Mouse (Mus musculus) stomach, embryonic 14.5 days (tissue): ENCODE results near the gene Myo10. TPM values are rescaled to one million over a fixed set of nuclear protein-coding genes. Genes with fewer than 3 reads are reported as not detected.

Source experiments
- ATAC-seq: fragments of 200-750 bp; cut with Nextera tagmentation; 2 replicates; pipeline ENCODE4 v1.8.0; 2017; ENCODE audit warnings: low read depth, moderate TSS enrichment; ENCODE audit not compliant: insufficient number of reproducible peaks, insufficient read depth, low FRiP score
- H3K27ac ChIP-seq: fragments of 300-500 bp; sonication (generic); 2 replicates; pipeline ENCODE4 v1.5.1; 2014; ENCODE audit warnings: mild to moderate bottlenecking, low read length, moderate library complexity, mixed read lengths
- H3K27me3 ChIP-seq: fragments of 300-500 bp; sonication (generic); 2 replicates; pipeline ENCODE4 v1.6.1; 2014; ENCODE audit warnings: low read length, control low read depth, mixed read lengths; ENCODE audit not compliant: control insufficient read depth, insufficient read depth
- H3K36me3 ChIP-seq: fragments of 300-500 bp; sonication (generic); 2 replicates; pipeline ENCODE4 v1.6.1; 2014; ENCODE audit warnings: mild to moderate bottlenecking, control low read depth, low read length, moderate library complexity, mixed read lengths; ENCODE audit not compliant: control insufficient read depth, insufficient read depth
- H3K4me1 ChIP-seq: fragments of 300-500 bp; sonication (generic); 2 replicates; pipeline ENCODE4 v1.6.1; 2014; ENCODE audit warnings: low read length, control low read depth, mixed read lengths; ENCODE audit not compliant: control insufficient read depth, insufficient read depth
- H3K4me2 ChIP-seq: fragments of 300-500 bp; sonication (generic); replicated peaks from 2 replicates; pipeline ENCODE4 v1.6.1; 2014; ENCODE audit warnings: low read depth, low read length, control low read depth
- H3K4me3 ChIP-seq: fragments of 300-500 bp; sonication (generic); 2 replicates; pipeline ENCODE4 v1.5.1; 2014; ENCODE audit warnings: low read depth, low read length, control low read depth
- H3K9ac ChIP-seq: fragments of 300-500 bp; sonication (generic); replicated peaks from 2 replicates; pipeline ENCODE4 v1.6.1; 2014; ENCODE audit warnings: low read depth, mild to moderate bottlenecking, control low read depth, low read length, moderate library complexity, mixed read lengths
- H3K9me3 ChIP-seq: fragments of 300-500 bp; sonication (generic); 2 replicates; pipeline ENCODE4 v1.6.1; 2016; ENCODE audit warnings: low read depth, low read length, control low read depth; ENCODE audit not compliant: control insufficient read depth
- WGBS: fragments of 180-500 bp; shearing (Covaris S2); extraction: QIAGEN DNeasy Blood & Tissue Kit; methylation state at CpG from one replicate; pipeline ENCODE4 v1.1.7; 2014; 5-methylcytosine and 5-hydroxymethylcytosine counted together
- polyA plus RNA-seq: library from polyadenylated mRNA; unstranded; fragments of >200 nt; fragmentation: Nextera tagmentation; extraction: Ambion mirVana; gene quantifications from 2 replicates; pipeline ENCODE4 v1.2.1, GENCODE M21; 2014

Gene Myo10
- polyA plus RNA-seq, 1 experiment from 2014 or later = 48.0 TPM

DNA sequence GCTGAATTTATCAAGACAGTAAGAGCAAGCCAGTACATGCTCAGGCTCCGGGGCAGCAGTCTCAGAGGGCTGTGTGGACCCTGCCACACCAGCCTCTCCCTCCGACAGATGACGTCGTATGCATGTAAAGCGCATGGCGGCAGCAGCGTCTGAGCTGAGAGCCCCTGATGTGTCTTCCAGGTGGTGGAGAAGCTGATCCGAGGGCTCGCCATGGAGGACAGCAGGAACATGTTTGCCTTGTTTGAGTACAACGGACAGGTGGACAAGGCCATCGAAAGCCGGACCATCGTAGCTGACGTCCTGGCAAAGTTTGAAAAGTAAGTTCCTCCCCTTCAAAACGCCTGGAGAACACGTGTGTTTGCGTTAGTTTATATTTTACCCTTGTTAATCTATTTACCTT, 184.0 kb downstream of the Myo10 start:
- peaks cover 73% of the 10 kb centered on the region for H3K36me3 ChIP-seq
- H3K9me3 ChIP-seq = no peaks in the 10 kb centered on the region
- no peaks in the 10 kb centered on the region for H3K4me1 ChIP-seq
- H3K4me3 ChIP-seq = no peak overlapping the region
- WGBS = 87% methylated on average over 17 of the region's 17 CpGs
- no peaks in the 10 kb centered on the region for H3K27me3 ChIP-seq
- H3K9ac ChIP-seq = no peak overlapping the region
- no peak overlapping the region for H3K4me2 ChIP-seq
- H3K27ac ChIP-seq = no peak overlapping the region
- ATAC-seq = no peak

DNA sequence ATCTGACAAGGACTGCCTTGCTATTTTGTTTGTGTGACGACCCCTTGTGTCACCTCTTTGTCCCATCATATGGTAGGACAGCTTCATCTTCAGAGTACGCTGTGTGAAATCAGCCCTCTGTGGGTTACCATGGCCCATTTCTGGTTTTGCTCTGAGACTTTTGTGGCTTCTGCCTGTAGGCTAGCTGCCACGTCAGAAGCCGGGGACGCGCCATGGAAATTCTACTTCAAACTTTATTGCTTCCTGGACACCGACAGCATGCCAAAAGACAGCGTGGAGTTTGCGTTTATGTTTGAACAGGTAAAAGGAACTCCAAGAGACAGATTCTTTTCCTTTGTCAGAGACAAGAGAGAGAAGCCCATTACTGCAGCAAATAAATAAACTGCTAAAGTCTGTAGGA, 184.6 kb downstream of the Myo10 start:
- Histone ChIP-seq H3K4me2 (no peak overlapping the region), H3K27me3 (no peaks in the 10 kb centered on the region), H3K9ac (no peak overlapping the region), H3K4me1 (no peaks in the 10 kb centered on the region), H3K9me3 (no peaks in the 10 kb centered on the region), H3K36me3 (peaks cover 73% of the 10 kb centered on the region), H3K27ac (no peak overlapping the region), H3K4me3 (no peak overlapping the region)
- ATAC-seq = no peak
- WGBS = 89% methylated on average over 9 of the region's 9 CpGs

GRCm38 (mm10) chr15:25808677-25809460, 186.5 kb downstream of the Myo10 start:
- no peaks in the 10 kb centered on the region for H3K9me3 ChIP-seq
- H3K4me1 ChIP-seq = no peaks in the 10 kb centered on the region
- H3K27ac ChIP-seq = no peak overlapping the region
- WGBS = 89% methylated on average over 20 of the region's 20 CpGs
- H3K4me2 ChIP-seq = no peak overlapping the region
- ATAC-seq = no peak
- no peak overlapping the region for H3K9ac ChIP-seq
- H3K4me3 ChIP-seq = no peak overlapping the region
- no peaks in the 10 kb centered on the region for H3K27me3 ChIP-seq
- peaks cover 75% of the 10 kb centered on the region for H3K36me3 ChIP-seq

- Histone ChIP-seq H3K4me3 (no peak overlapping the region), H3K27me3 (no peaks in the 10 kb centered on the region), H3K4me2 (no peak overlapping the region), H3K4me1 (no peaks in the 10 kb centered on the region), H3K27ac (no peak overlapping the region), H3K9ac (no peak overlapping the region), H3K9me3 (no peaks in the 10 kb centered on the region), H3K36me3 (peaks cover 70% of the 10 kb centered on the region)
- 55% methylated on average over 6 of the region's 6 CpGs for WGBS
- ATAC-seq = no peak
Observed at GRCm38 (mm10) chr15:25809669-25810068, 187.3 kb downstream of the Myo10 start.

DNA sequence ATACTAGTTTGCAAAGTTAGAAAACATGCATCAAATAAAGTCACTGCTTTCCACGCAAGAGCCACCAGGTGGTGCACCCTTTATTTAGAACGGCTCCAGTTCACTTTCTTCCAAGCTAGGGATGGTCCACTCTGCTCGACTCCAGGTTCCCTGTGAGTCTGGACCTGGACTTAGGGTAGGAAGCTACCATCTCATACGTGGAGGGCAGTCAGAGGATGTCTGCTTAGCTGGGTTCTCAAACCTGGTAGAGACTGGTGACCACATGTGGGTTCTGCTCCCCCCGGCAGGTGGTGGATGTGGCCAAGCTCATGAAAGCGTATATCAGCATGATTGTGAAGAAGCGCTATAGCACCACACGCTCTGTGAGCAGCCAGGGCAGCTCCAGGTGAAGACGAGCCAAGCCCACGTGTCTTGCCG, 189.5 kb downstream of the Myo10 start:
- H3K9me3 ChIP-seq = no peaks in the 10 kb centered on the region
- H3K4me1 ChIP-seq = no peaks in the 10 kb centered on the region
- WGBS = 86% methylated on average over 11 of the region's 11 CpGs
- H3K27ac ChIP-seq = no peak overlapping the region
- H3K4me3 ChIP-seq = no peak overlapping the region
- no peak overlapping the region for H3K9ac ChIP-seq
- ATAC-seq = no peak
- H3K36me3 ChIP-seq = peaks cover 60% of the 10 kb centered on the region
- no peaks in the 10 kb centered on the region for H3K27me3 ChIP-seq
- H3K4me2 ChIP-seq = no peak overlapping the region

DNA sequence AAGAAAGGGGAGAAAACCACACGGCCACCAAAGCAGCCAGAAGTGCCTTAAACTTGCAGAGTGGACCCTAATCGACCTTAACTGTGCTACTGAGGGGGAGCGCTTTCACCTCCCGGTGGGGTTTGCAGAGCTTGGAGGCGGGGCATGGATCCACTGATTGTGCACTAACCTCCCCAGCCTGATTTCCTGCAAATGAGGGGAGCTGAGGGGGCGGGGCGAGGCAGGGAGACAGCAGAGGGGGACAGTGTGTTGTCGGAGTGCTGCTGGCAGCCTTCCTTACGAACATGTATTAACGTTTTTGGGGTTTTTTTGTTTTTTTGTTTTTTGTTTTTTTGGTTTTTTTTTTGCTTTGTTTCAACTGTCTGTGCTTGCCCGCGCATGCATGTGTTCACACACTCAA, 190.2 kb downstream of the Myo10 start:
- no peak overlapping the region for H3K4me3 ChIP-seq
- no peak overlapping the region for H3K4me2 ChIP-seq
- peaks cover 54% of the 10 kb centered on the region for H3K36me3 ChIP-seq
- no peak overlapping the region for H3K9ac ChIP-seq
- H3K4me1 ChIP-seq = no peaks in the 10 kb centered on the region
- no peak overlapping the region for H3K27ac ChIP-seq
- no peak for ATAC-seq
- WGBS = 68% methylated on average over 12 of the region's 12 CpGs
- H3K9me3 ChIP-seq = no peaks in the 10 kb centered on the region
- no peaks in the 10 kb centered on the region for H3K27me3 ChIP-seq

- 75% methylated on average over 3 of the region's 3 CpGs for WGBS
- Histone ChIP-seq H3K9me3 (no peaks in the 10 kb centered on the region), H3K4me2 (no peak overlapping the region), H3K27me3 (no peaks in the 10 kb centered on the region), H3K36me3 (peaks cover 40% of the 10 kb centered on the region; the same call in 1 of the 2 replicates), H3K27ac (no peak overlapping the region), H3K4me1 (no peaks in the 10 kb centered on the region), H3K4me3 (no peak overlapping the region), H3K9ac (no peak overlapping the region)
- ATAC-seq = no peak
Observed at GRCm38 (mm10) chr15:25814535-25814934, 192.2 kb downstream of the Myo10 start.

GRCm38 (mm10) chr15:25817191-25817590, 194.9 kb downstream of the Myo10 start:
- Histone ChIP-seq H3K4me3 (no peak overlapping the region), H3K4me1 (no peaks in the 10 kb centered on the region), H3K36me3 (peaks cover 18% of the 10 kb centered on the region; the same call in 1 of the 2 replicates), H3K27me3 (no peaks in the 10 kb centered on the region), H3K4me2 (no peak overlapping the region), H3K9me3 (no peaks in the 10 kb centered on the region; the same call in 1 of the 2 replicates), H3K27ac (no peak overlapping the region), H3K9ac (no peak overlapping the region)
- ATAC-seq = no peak
- WGBS = 89% methylated on average over 2 of the region's 2 CpGs

DNA sequence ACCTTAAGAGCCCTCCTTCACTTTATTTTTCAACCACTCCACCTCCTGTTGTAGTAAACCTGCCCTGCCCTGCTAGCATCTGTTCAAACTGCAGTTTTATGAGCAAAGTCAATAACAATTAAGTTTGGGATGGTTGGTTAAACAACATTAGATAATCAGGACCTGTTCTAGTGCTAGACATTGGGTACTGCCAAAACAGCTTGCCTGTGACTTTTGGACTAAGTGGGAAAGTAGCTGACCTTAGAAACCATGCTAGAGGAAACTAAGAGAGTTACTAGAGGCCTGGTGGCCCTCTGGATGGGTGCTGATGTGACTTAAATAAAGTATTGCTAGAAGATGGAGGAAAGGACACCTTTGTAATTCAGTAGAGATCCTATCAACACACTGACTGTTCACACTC, 199.7 kb downstream of the Myo10 start:
- Histone ChIP-seq H3K9me3 (no peaks in the 10 kb centered on the region; the same call in 1 of the 2 replicates), H3K36me3 (no peaks in the 10 kb centered on the region), H3K4me2 (no peak overlapping the region), H3K27ac (no peak overlapping the region), H3K4me3 (no peak overlapping the region), H3K9ac (no peak overlapping the region), H3K27me3 (no peaks in the 10 kb centered on the region), H3K4me1 (no peaks in the 10 kb centered on the region)
- ATAC-seq = no peak
